Mouse (Mus musculus): Measurements from ENCODE around the gene Apol6. TPM values are rescaled to one million over a fixed set of nuclear protein-coding genes. Genes with fewer than 3 reads are reported as not detected.

The Apol6 gene
- polyA plus RNA-seq, 1 experiment from 2014 or later, result not detected

DNA sequence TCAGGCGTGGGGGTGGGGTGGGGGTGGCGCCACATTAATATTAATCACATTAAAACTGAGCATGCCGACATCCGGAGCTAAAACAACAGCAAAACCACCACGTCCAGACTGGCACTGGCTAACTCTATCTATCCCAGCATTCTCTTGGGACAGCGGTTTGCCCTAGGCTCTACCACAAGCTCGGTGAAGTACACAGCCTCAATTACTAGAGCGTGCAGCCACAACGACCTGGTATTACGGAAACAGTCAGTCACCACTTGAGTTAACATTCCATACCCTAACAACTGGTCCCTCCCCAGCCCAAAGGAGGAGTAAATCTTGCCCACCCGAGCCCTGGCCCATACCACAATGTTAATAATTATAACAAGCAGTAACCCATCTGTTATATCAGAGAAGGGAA lies 44.7 kb downstream of the Apol6 start:
- Histone ChIP-seq H3K9me3 (no peaks in the 10 kb centered on the region), H3K4me1 (replicated peaks) (no peaks in the 10 kb centered on the region), H3K4me2 (no peak overlapping the region), H3K27ac (no peak overlapping the region), H3K4me3 (replicated peaks) (no peak overlapping the region), H3K27me3 (no peaks in the 10 kb centered on the region), H3K9ac (replicated peaks) (no peak overlapping the region), H3K36me3 (peaks cover 89% of the 10 kb centered on the region)
- 72% methylated on average over 11 of the region's 11 CpGs for WGBS
- ATAC-seq (ENCODE audit: insufficient number of reproducible peaks, insufficient read depth, low FRiP score, low TSS enrichment, low read depth), result no peak

DNA sequence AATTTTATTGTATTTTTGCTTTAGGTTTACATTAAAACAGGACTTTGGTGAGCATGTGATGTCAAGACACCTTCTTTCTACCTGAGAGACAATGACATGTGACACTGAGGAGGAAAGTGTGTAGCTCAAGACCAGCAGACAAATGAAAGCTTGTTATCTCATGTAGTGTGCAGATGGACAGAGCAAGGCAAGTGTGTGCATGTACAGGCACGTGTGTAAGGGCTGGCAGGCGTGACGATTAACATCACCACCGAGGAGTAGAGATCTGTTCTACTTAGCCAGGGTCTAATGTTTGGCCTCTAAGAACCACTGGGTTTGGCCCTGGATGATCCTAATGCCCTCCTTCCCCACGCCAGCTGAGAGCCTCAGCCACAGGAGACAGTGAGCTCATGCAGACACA lies 46.0 kb downstream of the Apol6 start:
- Histone ChIP-seq H3K4me3 (replicated peaks) (no peak overlapping the region), H3K27me3 (no peaks in the 10 kb centered on the region), H3K27ac (no peak overlapping the region), H3K36me3 (peaks cover 87% of the 10 kb centered on the region), H3K9me3 (no peaks in the 10 kb centered on the region), H3K4me2 (no peak overlapping the region), H3K4me1 (replicated peaks) (no peaks in the 10 kb centered on the region), H3K9ac (replicated peaks) (no peak overlapping the region)
- ATAC-seq (ENCODE audit: insufficient number of reproducible peaks, insufficient read depth, low FRiP score, low TSS enrichment, low read depth), result no peak
- WGBS, result 86% methylated on average over 5 of the region's 5 CpGs

- Histone ChIP-seq H3K9me3 (no peaks in the 10 kb centered on the region), H3K27ac (no peak overlapping the region), H3K4me2 (no peak overlapping the region), H3K36me3 (peaks cover 88% of the 10 kb centered on the region), H3K4me3 (replicated peaks) (no peak overlapping the region), H3K4me1 (replicated peaks) (no peaks in the 10 kb centered on the region), H3K9ac (replicated peaks) (no peak overlapping the region), H3K27me3 (no peaks in the 10 kb centered on the region)
- no peak for ATAC-seq (ENCODE audit: insufficient number of reproducible peaks, insufficient read depth, low FRiP score, low TSS enrichment, low read depth)
- WGBS, result 88% methylated on average over 4 of the region's 4 CpGs
These were observed 46.9 kb downstream of the Apol6 start for GRCm38 (mm10) chr15:77091394-77091793.

- no peak overlapping the region for H3K4me3 ChIP-seq (replicated peaks)
- ATAC-seq (ENCODE audit: insufficient number of reproducible peaks, insufficient read depth, low FRiP score, low TSS enrichment, low read depth), result no peak
- no peaks in the 10 kb centered on the region for H3K4me1 ChIP-seq (replicated peaks)
- no peaks in the 10 kb centered on the region for H3K27me3 ChIP-seq
- WGBS, result 94% methylated on average over 13 of the region's 13 CpGs
- H3K9ac ChIP-seq (replicated peaks), result no peak overlapping the region
- H3K27ac ChIP-seq, result no peak overlapping the region
- H3K9me3 ChIP-seq, result no peaks in the 10 kb centered on the region
- no peak overlapping the region for H3K4me2 ChIP-seq
- H3K36me3 ChIP-seq, result peaks cover 90% of the 10 kb centered on the region
These were observed 49.9 kb downstream of the Apol6 start for GRCm38 (mm10) chr15:77094431-77094830.

- Histone ChIP-seq H3K9me3 (no peaks in the 10 kb centered on the region), H3K4me1 (replicated peaks) (no peaks in the 10 kb centered on the region; the same call in 1 of the 2 replicates), H3K4me2 (no peak overlapping the region), H3K27me3 (no peaks in the 10 kb centered on the region), H3K27ac (no peak overlapping the region), H3K9ac (replicated peaks) (no peak overlapping the region), H3K4me3 (replicated peaks) (no peak overlapping the region), H3K36me3 (peaks cover 88% of the 10 kb centered on the region)
- no peak for ATAC-seq (ENCODE audit: insufficient number of reproducible peaks, insufficient read depth, low FRiP score, low TSS enrichment, low read depth)
- WGBS, result 97% methylated on average over 1 of the region's 1 CpGs
These were observed 50.7 kb downstream of the Apol6 start for GRCm38 (mm10) chr15:77095216-77095615.

GRCm38 (mm10) chr15:77097358-77097757 lies 52.8 kb downstream of the Apol6 start:
- Histone ChIP-seq H3K27me3 (no peaks in the 10 kb centered on the region), H3K9ac (replicated peaks) (no peak overlapping the region), H3K4me1 (replicated peaks) (no peaks in the 10 kb centered on the region; the same call in 1 of the 2 replicates), H3K27ac (no peak overlapping the region), H3K4me3 (replicated peaks) (no peak overlapping the region), H3K4me2 (no peak overlapping the region), H3K9me3 (no peaks in the 10 kb centered on the region), H3K36me3 (peaks cover 85% of the 10 kb centered on the region)
- no peak for ATAC-seq (ENCODE audit: insufficient number of reproducible peaks, insufficient read depth, low FRiP score, low TSS enrichment, low read depth)
- WGBS, result 91% methylated on average over 6 of the region's 6 CpGs

GRCm38 (mm10) chr15:77099756-77100155 lies 55.2 kb downstream of the Apol6 start:
- Histone ChIP-seq H3K27me3 (no peaks in the 10 kb centered on the region), H3K4me3 (replicated peaks) (no peak overlapping the region), H3K4me2 (no peak overlapping the region), H3K36me3 (peaks cover 76% of the 10 kb centered on the region), H3K4me1 (replicated peaks) (no peaks in the 10 kb centered on the region; the same call in 1 of the 2 replicates), H3K9me3 (no peaks in the 10 kb centered on the region), H3K27ac (no peak overlapping the region), H3K9ac (replicated peaks) (no peak overlapping the region)
- 42% methylated on average over 3 of the region's 3 CpGs for WGBS
- no peak for ATAC-seq (ENCODE audit: insufficient number of reproducible peaks, insufficient read depth, low FRiP score, low TSS enrichment, low read depth)

- 89% methylated on average over 5 of the region's 5 CpGs for WGBS
- no peak for ATAC-seq (ENCODE audit: insufficient number of reproducible peaks, insufficient read depth, low FRiP score, low TSS enrichment, low read depth)
- Histone ChIP-seq H3K9ac (replicated peaks) (no peak overlapping the region), H3K9me3 (no peaks in the 10 kb centered on the region), H3K27me3 (no peaks in the 10 kb centered on the region), H3K36me3 (peaks cover 58% of the 10 kb centered on the region), H3K4me2 (no peak overlapping the region), H3K27ac (no peak overlapping the region), H3K4me1 (replicated peaks) (no peaks in the 10 kb centered on the region; the same call in 1 of the 2 replicates), H3K4me3 (replicated peaks) (no peak overlapping the region)
These were observed 58.2 kb downstream of the Apol6 start for GRCm38 (mm10) chr15:77102685-77103084.

- H3K36me3 ChIP-seq, result peaks cover 53% of the 10 kb centered on the region
- no peak overlapping the region for H3K4me3 ChIP-seq (replicated peaks)
- no peaks in the 10 kb centered on the region; the same call in 1 of the 2 replicates for H3K4me1 ChIP-seq (replicated peaks)
- peak overlapping the region; percentile 12; the same call in 1 of the 2 replicates for H3K27ac ChIP-seq
- 84% methylated on average over 10 of the region's 10 CpGs for WGBS
- H3K9me3 ChIP-seq, result no peaks in the 10 kb centered on the region
- H3K9ac ChIP-seq (replicated peaks), result no peak overlapping the region
- ATAC-seq (ENCODE audit: insufficient number of reproducible peaks, insufficient read depth, low FRiP score, low TSS enrichment, low read depth), result no peak
- no peaks in the 10 kb centered on the region for H3K27me3 ChIP-seq
- no peak overlapping the region for H3K4me2 ChIP-seq
These were observed 60.0 kb downstream of the Apol6 start for GRCm38 (mm10) chr15:77104349-77105158.

GRCm38 (mm10) chr15:77105273-77105672 lies 60.7 kb downstream of the Apol6 start:
- 83% methylated on average over 10 of the region's 10 CpGs for WGBS
- Histone ChIP-seq H3K9ac (replicated peaks) (no peak overlapping the region), H3K27ac (no peak overlapping the region), H3K4me1 (replicated peaks) (no peaks in the 10 kb centered on the region), H3K4me2 (no peak overlapping the region), H3K4me3 (replicated peaks) (no peak overlapping the region), H3K27me3 (no peaks in the 10 kb centered on the region), H3K9me3 (no peaks in the 10 kb centered on the region), H3K36me3 (peaks cover 53% of the 10 kb centered on the region)
- no peak for ATAC-seq (ENCODE audit: insufficient number of reproducible peaks, insufficient read depth, low FRiP score, low TSS enrichment, low read depth)

Data from limb, embryonic 12.5 days (tissue).